Mouse (Mus musculus) kidney, postnatal 10 days (tissue): ENCODE measurements around the gene Ubash3b.

Experiments used
- DNase-seq: peaks from one replicate; pipeline ENCODE4 v3.0.0; 2021; ENCODE audit warnings: mixed read lengths

Ubash3b gene

DNA sequence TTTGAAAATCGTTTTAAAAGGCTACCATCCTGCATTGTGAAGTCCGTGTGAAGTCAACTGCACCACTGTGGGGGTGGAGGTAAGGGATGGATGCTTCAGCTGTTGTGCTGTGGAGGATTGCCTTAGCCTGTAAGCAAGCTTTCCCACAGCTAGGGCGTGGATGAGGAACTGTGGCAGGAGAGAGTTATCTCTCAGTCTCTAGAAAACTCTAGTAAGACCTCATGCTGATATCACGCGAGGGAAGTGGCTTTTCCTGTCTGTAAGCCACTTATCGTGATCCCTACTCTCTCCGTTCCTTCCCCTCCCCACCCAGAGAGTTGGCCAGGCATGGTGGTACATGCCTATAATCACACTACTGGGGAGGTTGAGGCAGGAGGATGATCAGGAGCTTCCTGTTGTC is 112.2 kb downstream of the Ubash3b start:
- no peak for DNase-seq

DNA sequence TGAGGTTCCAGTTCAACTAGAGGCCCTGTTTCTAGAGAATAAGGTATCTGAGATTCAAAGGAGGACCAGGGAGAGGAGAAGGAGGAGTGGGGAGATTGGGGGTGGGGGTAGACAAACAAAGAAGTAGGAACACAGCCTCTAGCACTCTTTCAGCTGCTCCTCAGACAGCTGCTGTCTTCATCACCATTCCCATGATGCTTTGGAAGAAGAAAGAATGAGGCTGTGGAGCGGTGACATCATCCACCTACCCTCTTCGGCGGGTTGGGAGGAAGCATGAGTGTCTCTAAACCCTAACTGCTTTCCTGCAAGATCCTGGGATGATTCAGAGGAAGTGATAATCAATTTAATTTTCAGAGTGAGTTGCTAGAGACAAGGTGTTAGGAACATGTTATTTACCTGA is 112.7 kb downstream of the Ubash3b start:
- no peak for DNase-seq

DNA sequence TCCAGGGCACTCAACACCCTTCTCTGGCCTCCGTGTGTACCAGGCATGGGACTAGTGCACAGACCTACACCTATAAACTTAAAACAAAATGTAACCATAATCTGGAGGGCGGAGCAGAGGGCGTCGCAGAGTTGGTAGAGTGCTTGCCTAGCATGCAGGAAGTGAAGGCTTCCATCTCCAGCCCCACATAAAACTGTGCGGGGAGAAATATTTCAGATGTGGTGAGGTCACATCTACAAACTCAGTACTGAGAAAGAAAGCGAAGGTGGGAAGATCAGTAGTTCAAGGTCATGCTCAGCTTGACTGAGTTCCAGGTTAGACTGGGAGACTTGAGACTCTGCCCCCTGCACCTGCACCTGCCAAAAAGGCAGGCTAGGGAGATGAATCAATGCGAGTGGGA is 113.3 kb downstream of the Ubash3b start:
- no peak for DNase-seq

DNA sequence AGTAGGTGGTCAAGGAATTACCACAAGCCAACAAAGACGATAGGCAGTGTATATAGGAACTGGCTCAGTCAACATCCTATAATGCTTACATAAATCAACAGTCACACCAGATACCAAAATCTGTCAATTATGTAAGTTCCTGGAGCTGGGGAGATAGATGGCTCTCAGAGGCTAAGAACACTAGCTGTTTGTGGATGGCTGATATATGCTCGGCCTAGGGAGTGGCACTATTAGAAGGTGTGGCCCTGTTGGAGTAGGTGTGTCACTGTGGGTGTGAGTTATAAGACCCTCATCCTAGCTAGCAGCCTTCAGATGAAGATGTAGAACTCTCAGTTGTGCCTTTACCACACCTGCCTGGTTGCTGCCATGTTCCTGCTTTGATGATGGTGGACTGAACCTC is 113.8 kb downstream of the Ubash3b start:
- DNase-seq, result no peak

DNA sequence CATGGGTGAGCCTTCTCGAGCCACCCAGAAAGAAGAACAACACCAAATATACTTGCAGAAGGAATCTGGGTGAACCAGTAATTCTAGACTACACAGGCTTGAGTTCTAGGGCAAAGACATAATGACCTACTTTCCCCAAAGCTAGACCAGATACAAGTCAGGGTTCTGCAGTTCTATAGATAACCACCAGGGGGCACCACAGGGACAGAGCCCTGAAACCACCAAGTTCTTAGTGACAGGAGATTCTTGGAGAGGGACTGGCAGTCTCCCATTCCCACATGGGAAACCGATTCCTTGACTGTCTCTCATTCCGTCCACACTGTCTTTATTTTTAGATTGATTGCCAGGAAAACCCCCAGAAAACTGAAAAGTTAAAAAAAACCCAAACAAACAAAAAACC is 116.9 kb downstream of the Ubash3b start:
- peak; percentile 92 for DNase-seq

DNA sequence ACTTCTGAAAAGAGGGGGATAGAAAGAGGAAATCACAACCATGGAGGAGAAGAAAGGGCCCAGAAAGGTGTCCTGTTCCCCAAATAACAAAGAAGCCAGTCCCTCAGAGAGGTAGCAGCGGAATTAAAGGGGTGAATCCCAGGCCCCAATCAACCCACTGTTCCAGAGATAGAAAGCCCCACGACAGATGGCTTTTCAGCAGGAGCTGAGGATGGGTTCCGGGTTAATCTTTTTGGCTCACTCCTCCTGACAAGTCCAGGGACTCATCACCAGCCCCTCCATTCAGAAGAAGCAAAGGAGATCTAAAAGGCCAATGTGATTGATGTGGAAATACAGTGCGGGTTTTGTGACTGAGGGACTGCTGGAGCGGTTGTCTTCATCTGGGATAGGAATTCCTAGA is 117.9 kb downstream of the Ubash3b start:
- DNase-seq, result no peak

DNA sequence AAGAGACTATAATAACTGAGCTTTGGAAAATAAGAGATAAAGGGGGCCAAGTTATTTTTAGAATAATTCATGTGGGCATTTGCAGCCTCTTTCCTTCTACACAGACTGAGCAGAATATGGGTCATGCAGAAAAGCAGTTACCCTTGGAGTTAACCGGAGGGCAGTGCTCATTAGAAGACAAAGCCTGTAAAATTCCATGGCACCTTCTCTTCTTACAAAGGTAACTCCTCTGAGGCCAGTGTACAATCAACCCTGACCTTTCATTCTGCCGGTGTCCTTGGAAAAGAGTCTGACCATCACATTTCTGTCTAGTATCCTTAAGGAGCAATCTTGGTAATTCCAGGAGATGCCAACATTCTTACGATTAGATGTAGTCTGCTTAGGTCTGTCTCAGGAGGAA is 120.1 kb downstream of the Ubash3b start:
- no peak for DNase-seq

DNA sequence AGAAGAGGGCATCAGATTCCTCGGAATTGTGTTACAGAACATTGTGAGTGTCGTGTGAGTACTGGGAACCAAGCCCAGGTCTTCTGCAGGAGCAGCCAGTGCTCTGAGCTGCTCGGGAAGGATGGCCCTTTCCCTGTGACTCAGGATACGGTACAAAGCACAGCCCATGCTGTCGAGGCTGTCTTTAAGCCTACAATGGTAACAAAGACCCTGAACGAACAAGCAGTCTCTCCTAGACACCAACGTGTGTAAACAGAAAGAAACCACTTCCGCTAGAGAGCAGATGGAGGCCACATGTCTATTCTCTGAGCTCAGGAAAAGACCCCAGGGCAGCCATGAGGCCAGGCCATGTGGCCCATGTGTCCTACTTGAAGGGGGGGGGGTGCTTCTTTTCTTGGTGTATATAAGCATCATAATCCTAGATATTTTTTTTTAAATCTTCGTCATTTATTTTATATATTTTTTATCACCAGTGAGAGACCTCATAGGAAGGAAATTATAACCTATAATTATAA is 123.3 kb downstream of the Ubash3b start:
- DNase-seq, result no peak

DNA sequence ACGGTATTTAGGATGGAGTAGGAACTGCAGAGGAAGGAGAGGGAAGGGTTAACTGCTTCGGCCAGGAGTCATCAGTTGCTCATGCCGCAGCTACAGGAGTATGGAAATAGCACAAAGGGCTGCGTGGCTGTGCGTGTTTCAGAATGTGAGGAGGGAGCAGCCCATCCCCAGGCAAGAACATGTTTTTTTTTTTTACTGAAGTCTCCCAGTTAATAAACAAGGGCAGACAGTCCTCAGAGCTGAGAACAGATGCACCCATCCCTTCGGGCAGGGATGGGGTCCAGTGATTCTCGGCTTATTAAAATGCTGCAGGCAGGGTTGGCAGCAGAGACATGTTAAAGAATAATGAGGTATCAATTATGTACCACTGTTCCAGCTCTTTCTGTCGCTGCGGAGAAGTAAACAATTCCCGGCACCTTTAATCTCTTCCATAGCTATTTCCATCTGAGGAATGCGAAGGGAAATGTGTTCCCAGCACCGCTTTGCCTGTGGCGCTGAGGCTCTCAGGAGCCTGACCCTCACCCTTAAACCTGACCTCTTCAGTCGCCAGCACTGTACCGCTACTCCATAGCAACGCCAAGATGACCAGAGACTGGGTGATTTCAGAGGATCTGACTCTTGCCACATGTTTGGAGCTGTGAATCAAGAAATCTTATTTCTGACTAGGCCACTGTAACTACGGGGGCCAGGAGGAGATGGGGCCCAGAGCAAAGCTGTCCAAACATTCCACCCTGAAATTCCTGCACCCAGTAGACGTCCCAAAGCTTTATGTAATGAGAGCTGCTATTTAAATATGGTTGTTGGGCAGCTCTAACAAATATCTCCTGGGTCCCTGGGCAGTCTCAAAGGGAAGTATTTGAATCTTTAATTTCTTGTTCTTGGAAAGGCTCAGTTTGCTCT is 129.7 kb downstream of the Ubash3b start:
- no peak for DNase-seq

DNA sequence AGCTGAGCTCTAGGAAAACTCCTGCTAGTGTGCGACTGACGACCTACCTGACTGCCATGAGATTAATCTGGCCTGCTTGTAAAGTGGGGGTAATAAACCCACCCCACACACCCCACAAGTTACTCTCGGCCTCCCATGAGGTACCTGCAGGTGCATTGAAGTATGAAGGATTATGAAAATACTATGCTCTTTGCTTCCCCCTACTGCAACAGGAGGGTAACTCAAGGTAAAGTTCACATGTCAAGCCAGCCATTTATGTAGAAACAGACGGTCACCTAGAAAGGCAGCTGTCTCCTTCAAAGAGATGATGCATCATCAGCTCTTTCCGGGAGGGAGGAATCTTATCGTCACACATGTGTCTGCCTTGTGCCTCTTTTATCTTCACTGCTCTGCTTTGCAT is 131.7 kb downstream of the Ubash3b start:
- no peak for DNase-seq

DNA sequence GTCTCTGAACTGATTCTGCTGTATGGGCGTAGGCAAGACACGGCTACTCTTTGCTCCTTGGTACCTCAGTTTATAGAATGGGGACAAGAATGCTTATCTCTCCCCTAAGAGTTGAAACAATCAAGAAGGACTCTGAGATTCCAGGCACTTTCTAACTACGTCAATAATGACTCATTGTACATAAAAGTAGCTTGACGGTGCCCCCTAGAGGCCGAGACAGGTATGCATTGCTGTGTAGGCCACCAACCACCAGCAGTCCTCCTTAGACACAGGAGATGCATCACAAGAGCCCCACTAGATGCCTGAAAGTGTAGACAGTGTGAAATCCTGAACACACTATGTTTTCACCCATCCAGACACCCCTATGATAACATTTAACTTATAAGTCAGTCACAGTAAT is 133.0 kb downstream of the Ubash3b start:
- DNase-seq, result peak; percentile 78

DNA sequence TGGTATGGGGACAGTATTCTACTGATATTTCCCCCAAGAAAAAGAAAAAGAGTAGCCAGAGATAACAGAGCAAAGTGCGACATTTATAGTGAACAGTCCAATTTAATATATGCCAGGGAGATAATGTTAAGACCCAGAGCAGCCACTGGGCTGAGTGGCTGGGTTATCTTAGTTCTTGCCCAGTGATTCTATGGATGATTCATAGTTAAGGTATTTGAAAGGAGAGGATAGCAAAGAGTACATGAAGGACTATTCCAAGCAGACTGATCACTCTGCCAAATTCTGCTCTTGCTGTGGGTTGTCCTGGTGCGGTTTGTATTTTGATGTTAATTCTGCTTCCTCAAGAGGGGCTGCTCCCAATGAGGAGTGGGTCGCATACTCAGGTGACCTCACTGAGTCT is 139.8 kb downstream of the Ubash3b start:
- DNase-seq, result no peak

DNA sequence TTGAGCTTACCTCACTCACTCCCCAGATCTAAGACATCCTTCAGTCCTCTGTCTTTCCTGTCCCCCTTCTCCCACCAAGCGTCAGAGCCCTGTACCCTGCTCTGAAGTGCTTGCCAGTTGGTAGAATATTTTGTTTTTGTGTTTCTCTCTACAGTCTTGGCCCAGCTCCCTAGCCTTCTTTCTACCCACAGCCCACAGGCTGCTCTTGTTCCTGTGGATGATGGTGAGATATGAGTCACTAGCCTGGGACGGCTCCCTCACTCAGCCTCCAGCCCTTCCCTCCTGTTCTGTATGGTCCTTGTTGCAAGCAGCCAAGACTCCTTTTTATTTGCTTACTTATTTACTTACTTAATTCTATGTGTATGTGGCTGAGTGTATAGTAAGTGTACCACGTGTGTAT is 141.0 kb downstream of the Ubash3b start:
- DNase-seq, result no peak

DNA sequence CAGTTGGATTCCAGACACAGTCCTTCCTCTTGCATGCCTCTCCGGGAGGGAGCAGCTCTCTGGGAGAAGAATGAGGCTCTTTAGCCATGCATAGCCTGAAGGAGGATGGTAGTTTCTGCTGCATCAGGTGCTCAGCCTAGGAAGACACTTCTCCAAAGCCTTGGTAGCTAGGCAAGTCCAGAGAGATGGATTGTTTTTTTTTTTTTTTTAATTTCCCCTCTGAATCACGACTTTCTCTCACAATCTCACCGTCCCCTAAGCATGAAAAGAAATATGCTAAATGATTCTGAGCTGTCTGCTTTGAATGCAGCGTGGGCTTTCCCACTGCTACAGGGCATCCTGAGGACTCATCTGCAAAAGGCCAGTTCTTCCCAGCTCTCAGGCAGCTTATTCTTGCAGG is 147.0 kb downstream of the Ubash3b start:
- no peak for DNase-seq

DNA sequence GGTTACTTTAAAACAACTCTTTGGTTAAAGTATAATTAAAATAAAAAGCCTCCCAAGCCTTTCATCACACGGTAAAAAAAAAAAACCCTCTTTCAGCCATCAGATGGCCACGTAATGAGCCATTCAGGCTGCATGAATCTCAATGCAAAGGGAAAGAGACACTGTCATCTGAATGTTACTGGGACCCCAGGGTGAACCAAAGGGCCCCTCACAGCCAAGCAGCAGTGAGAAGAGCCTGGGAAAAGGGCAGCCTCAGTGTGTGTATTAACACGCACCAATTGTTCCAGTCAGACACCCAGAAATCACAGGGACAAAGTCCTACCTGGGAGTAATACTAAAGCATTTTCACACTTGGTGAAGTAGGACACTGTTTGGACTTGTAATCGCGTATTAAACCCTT is 149.0 kb downstream of the Ubash3b start:
- DNase-seq, result no peak

DNA sequence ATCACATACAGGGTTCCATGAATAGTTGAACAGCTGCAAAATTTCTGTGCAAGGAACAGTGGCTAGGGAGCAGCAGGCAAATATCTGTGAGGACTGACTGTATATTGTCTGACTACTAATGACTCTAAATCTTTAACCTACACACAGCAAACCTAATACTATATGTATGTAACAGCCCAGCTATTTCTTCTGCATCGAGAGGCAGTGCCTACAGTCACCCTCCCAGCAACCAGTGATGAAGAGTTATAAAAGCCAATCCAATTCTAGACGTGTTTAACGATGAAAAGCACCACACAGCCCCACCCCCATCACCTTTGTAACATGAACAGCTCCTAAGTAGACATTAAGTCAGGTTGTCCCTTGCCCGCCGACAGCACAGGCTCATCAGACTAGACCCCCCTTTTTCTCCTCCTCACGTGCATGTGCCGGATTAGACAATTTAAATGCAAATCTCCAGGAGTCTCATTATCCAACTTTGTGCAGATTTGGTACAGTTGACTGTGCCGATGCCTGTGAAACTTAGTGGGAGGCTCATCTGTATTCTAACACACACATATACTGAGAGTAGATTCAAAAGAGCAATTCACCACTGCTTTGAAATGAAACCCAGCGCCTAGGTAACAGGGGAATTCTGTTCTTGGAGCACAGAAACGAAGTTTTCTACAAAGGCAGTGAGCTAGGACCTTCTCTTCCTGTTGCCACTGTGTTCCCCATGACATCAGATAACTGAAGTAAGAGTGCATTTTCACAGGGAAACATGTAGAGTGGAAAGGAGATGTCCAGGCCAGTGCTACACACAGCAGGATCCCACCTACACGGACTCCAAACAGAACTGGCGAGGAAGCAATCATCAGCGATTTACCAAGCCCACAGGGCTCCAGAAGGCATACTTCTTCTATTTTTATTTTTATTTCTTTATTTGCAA is 149.7 kb downstream of the Ubash3b start:
- no peak for DNase-seq

DNA sequence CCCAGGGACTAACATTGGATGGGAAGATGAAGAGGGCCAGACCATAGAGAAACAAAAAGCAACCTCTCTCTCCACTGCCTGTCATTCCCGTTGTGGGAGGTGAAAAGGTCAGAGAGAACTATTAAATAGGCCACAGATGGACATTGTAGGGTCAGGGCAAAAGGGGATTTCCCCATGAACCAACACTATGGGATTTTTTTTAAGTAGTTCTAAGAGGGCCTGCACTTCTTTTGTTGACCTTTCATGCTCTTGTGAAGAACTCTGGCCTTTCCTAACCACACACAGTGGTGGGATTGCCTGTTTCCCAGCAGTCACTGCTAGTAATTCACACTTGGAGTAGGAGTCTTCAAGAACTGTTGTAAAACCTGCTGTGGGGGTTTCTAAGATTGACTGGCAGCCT is 153.7 kb downstream of the Ubash3b start:
- no peak for DNase-seq

DNA sequence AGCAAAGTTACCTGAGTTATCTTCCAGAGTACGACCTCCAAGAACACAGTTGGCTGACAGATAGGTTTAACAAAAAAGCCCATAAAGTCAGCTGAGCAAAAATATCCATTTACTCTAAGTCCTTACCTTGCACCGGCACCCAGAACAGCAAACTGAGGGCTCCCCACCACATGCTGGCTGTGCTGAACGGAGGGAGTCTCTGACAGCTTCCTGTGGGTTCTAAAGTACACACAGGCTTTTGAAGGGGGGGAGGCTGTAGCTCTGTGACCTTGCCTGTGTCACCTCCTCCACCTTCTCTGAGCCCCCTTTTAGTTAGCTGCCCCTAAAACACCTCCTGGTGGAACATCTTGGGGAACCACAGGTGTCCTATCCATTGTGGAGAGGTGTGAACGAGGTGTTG is 157.1 kb downstream of the Ubash3b start, which contains the start of gene Crtam:
TSS of gene Crtam (minus strand) at position 214 of the 400 bp plus-strand sequence.
- no peak for DNase-seq

DNA sequence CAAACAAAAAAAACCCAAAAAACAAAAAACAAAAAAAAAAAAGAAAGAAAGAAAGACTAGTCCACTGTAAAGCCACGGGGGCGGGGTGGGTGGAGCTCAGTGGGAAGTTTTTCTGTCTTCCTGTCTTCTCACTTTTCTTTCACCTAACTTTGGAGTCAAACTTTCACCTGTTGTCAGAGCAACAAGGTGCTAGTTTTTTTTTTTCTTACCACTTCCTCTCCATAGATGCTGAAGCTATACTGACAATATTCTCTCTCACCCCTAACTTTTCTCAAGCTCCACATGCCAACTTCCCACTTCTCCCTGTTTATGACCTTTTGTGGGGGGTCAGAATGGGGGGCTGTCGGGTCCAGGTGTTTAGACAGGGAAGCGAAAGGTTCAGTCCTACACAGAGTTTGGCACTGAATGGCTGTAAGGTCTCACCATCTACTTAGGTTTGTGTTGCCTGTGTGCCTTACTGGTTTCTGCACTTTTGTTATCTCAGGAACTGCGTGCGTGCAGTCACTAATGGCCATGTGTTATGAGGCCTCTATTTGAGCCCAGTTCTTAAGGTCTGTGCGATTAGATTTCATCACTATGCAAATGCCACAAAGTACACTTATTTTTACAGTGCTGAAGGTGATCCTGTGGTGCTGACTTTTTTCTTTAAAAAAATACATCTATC is 164.2 kb downstream of the Ubash3b start:
- DNase-seq, result no peak

DNA sequence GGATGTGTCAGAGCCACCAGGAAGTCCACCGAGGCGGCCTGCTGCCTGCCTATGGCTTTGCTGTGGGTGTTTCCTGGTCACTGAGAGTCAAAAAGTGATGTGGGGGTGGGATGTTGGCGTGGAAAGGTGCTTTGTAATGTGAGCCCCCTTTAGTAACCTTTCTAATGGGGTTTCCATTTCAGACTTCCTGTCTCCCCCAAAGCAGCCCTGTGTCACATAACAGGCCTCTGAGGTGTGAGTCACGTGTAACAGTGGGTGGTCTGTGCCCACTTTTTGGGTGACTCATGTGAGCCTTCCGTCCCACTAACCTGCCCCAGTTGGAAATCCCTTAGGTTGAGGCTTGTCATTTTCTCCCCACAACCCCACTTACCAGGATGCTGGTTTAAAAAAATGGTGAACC is 167.4 kb downstream of the Ubash3b start:
- DNase-seq, result no peak

DNA sequence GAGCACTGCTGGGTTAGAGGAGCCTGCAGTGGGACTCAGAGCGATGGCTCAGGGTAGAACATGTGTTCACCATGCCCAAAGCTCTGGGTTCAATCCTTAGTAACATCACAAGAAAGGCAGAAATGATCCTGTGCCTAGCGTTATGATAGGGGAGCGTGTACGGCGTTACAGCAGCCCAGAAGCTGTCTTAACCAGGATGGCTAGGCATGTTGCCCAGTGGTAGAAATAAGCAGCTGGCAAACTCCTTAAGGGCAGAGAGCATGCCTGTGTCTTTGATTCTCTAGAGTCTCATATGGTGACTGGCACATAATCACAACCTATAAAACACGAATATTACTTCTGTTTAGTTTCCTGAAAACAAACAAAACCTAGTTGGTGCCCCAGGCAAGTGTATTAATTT is 170.0 kb downstream of the Ubash3b start:
- no peak for DNase-seq

DNA sequence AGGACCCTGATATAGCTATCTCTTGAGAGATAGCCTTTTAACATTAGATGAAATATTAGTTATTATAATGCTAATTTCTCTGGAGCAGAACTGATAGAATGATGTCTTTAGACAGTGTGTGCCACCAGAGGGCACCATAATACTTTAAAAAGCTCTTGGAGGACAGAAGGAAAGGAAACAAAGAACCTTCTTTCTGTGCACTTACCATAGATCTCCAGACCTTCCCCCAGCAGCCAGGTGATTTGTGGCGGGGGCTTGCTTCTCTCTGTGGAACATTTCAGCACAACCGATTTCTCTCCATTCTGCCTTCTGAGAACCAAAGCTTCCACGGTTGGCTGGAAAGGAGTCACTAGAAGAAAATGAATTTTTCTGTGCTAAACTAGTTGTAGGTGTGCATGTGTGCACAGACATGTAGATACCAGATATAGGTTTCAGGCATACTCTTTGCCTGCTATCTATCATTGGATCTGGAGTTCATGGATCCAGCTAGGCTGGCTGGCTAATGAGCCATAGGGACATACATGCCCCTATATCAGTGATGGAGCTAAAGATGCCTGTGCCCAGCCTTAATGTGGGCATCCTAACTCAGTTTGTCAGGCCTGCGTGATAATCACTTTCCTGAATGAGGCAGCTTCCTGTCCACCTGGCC is 171.4 kb downstream of the Ubash3b start:
- DNase-seq, result peak; percentile 75

DNA sequence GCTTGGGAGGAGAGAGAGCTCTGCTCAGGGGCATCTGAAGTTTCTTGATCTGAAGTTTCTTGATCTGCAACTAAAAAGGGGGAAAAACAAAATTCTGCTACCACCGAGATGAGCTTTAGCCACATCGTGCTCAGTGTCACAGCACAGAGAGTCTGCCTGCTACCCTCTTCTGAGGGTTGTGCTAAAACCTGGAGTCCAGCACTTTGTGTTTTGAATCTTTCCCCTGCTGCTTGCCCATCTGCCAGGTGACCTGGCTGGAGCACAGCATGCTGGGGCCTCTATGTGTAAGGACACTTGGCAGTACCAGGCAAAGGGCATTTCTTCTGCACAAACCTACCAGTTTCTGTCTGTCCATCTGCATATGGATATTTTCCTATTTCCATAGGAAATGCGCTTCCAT is 177.2 kb downstream of the Ubash3b start:
- no peak for DNase-seq
